Mouse (Mus musculus) small intestine, adult 2 months (tissue): ENCODE results near the gene Vamp5.

Experiments used
- CTCF ChIP-seq: fragments of 200-500 bp; IDR thresholded peaks from 2 replicates; pipeline ENCODE4 v1.5.1; 2012; ENCODE audit warnings: low read depth, mild to moderate bottlenecking, control low read depth, inconsistent platforms, low read length, moderate library complexity, mixed read lengths; ENCODE audit not compliant: insufficient replicate concordance, insufficient read length; ENCODE audit errors: extremely low read depth
- POLR2A ChIP-seq: fragments of 200-500 bp; IDR thresholded peaks from 2 replicates; pipeline ENCODE4 v1.6.1; 2012; ENCODE audit warnings: low read depth, mild to moderate bottlenecking, control low read depth, inconsistent platforms, low read length, moderate library complexity

DNA sequence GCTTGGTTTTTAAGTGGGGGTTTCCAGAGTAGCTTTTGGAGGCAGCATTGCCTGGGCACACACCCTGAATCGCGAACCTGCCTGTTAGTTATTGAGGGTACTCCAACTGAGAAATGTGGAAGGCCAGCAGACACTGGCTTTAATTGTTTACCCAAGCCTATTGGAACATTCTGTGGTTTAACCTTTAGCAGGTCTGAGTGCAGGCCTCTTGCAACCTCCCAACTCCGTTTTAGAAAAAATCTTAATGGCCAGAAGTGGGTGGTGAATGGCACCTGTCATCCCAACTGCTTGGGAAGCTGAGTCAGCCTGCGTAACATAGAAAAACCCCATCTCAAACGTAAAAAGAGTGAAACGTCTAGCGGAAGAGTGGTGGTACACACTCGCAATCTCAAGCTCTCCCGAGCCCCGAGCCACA is 16.6 kb upstream of the Vamp5 start:
- TF ChIP-seq POLR2A (no peak), CTCF (no peak)
